Mouse (Mus musculus): ENCODE results near the gene Hectd1. TPM values are rescaled to one million over a fixed set of nuclear protein-coding genes. Genes with fewer than 3 reads are reported as not detected.

Gene Hectd1
- polyA plus RNA-seq, 1 experiment from 2014 or later: 37.0 TPM

GRCm38 (mm10) chr12:51708941-51709686, 120.2 kb downstream of the Hectd1 start:
- Histone ChIP-seq H3K4me2 (replicated peaks) (no peak overlapping the region), H3K4me1 (replicated peaks) (no peaks in the 10 kb centered on the region), H3K36me3 (no peaks in the 10 kb centered on the region), H3K9me3 (0 out of 2 replicates have a peak, but pooled peaks cover 2% of the 10 kb centered on the region), H3K27me3 (no peaks in the 10 kb centered on the region), H3K27ac (no peak overlapping the region), H3K9ac (replicated peaks) (no peak overlapping the region), H3K4me3 (replicated peaks) (no peak overlapping the region)
- 59% methylated on average over 14 of the region's 14 CpGs for WGBS
- ATAC-seq: no peak; the same call in 1 of the 2 replicates

GRCm38 (mm10) chr12:51706673-51707235, 122.6 kb downstream of the Hectd1 start:
- ATAC-seq: no peak
- Histone ChIP-seq H3K27me3 (no peaks in the 10 kb centered on the region), H3K9ac (replicated peaks) (no peak overlapping the region), H3K36me3 (no peaks in the 10 kb centered on the region), H3K27ac (no peak overlapping the region), H3K4me1 (replicated peaks) (peaks cover 3% of the 10 kb centered on the region), H3K4me3 (replicated peaks) (no peak overlapping the region), H3K4me2 (replicated peaks) (no peak overlapping the region), H3K9me3 (no peaks in the 10 kb centered on the region; the same call in 1 of the 2 replicates)
- WGBS: 93% methylated on average over 5 of the region's 5 CpGs

- Histone ChIP-seq H3K27me3 (no peaks in the 10 kb centered on the region), H3K4me1 (replicated peaks) (peaks cover 3% of the 10 kb centered on the region), H3K4me2 (replicated peaks) (no peak overlapping the region), H3K9me3 (peaks cover 2% of the 10 kb centered on the region; the same call in 1 of the 2 replicates), H3K9ac (replicated peaks) (no peak overlapping the region), H3K27ac (no peak overlapping the region), H3K36me3 (no peaks in the 10 kb centered on the region), H3K4me3 (replicated peaks) (no peak overlapping the region)
- 85% methylated on average over 12 of the region's 12 CpGs for WGBS
- ATAC-seq: no peak
Observed at GRCm38 (mm10) chr12:51705778-51706177, 123.6 kb downstream of the Hectd1 start.

GRCm38 (mm10) chr12:51704572-51704971, 124.8 kb downstream of the Hectd1 start:
- WGBS: 72% methylated on average over 7 of the region's 7 CpGs
- Histone ChIP-seq H3K36me3 (no peaks in the 10 kb centered on the region), H3K27ac (no peak overlapping the region), H3K9ac (replicated peaks) (no peak overlapping the region), H3K9me3 (peaks cover 2% of the 10 kb centered on the region; the same call in 1 of the 2 replicates), H3K27me3 (no peaks in the 10 kb centered on the region), H3K4me1 (replicated peaks) (peaks cover 3% of the 10 kb centered on the region), H3K4me3 (replicated peaks) (no peak overlapping the region), H3K4me2 (replicated peaks) (no peak overlapping the region)
- no peak for ATAC-seq

GRCm38 (mm10) chr12:51703859-51704258, 125.5 kb downstream of the Hectd1 start:
- no peak overlapping the region for H3K27ac ChIP-seq
- ATAC-seq: 0 out of 2 replicates have a peak, but pooled peaks have one; percentile 45
- 20% methylated on average over 1 of the region's 1 CpGs for WGBS
- H3K9me3 ChIP-seq: peaks cover 2% of the 10 kb centered on the region; the same call in 1 of the 2 replicates
- no peaks in the 10 kb centered on the region for H3K27me3 ChIP-seq
- no peak overlapping the region for H3K9ac ChIP-seq (replicated peaks)
- no peak overlapping the region for H3K4me3 ChIP-seq (replicated peaks)
- peaks cover 3% of the 10 kb centered on the region for H3K4me1 ChIP-seq (replicated peaks)
- H3K4me2 ChIP-seq (replicated peaks): no peak overlapping the region
- H3K36me3 ChIP-seq: no peaks in the 10 kb centered on the region

GRCm38 (mm10) chr12:51701723-51702122, 127.6 kb downstream of the Hectd1 start:
- no peak for ATAC-seq
- Histone ChIP-seq H3K9me3 (peaks cover 2% of the 10 kb centered on the region; the same call in 1 of the 2 replicates), H3K4me2 (replicated peaks) (no peak overlapping the region), H3K4me1 (replicated peaks) (peaks cover 3% of the 10 kb centered on the region), H3K4me3 (replicated peaks) (no peak overlapping the region), H3K27me3 (no peaks in the 10 kb centered on the region), H3K27ac (no peak overlapping the region), H3K9ac (replicated peaks) (no peak overlapping the region), H3K36me3 (no peaks in the 10 kb centered on the region)

GRCm38 (mm10) chr12:51699623-51700393, 129.5 kb downstream of the Hectd1 start:
- Histone ChIP-seq H3K9ac (replicated peaks) (no peak overlapping the region), H3K4me1 (replicated peaks) (peaks cover 3% of the 10 kb centered on the region), H3K36me3 (no peaks in the 10 kb centered on the region), H3K27ac (no peak overlapping the region), H3K4me3 (replicated peaks) (no peak overlapping the region), H3K4me2 (replicated peaks) (no peak overlapping the region), H3K9me3 (peaks cover 2% of the 10 kb centered on the region; the same call in 1 of the 2 replicates), H3K27me3 (no peaks in the 10 kb centered on the region)
- ATAC-seq: no peak
- 58% methylated on average over 8 of the region's 8 CpGs for WGBS

- Histone ChIP-seq H3K9ac (replicated peaks) (no peak overlapping the region), H3K27me3 (no peaks in the 10 kb centered on the region), H3K4me3 (replicated peaks) (no peak overlapping the region), H3K9me3 (no peaks in the 10 kb centered on the region), H3K36me3 (no peaks in the 10 kb centered on the region), H3K4me1 (replicated peaks) (peaks cover 4% of the 10 kb centered on the region), H3K4me2 (replicated peaks) (no peak overlapping the region), H3K27ac (no peak overlapping the region)
- ATAC-seq: no peak
- WGBS: 94% methylated on average over 2 of the region's 2 CpGs
Observed at GRCm38 (mm10) chr12:51696157-51696556, 133.2 kb downstream of the Hectd1 start.

- no peak overlapping the region for H3K9ac ChIP-seq (replicated peaks)
- WGBS: 94% methylated on average over 1 of the region's 1 CpGs
- no peaks in the 10 kb centered on the region for H3K27me3 ChIP-seq
- no peak for ATAC-seq
- H3K9me3 ChIP-seq: no peaks in the 10 kb centered on the region
- no peak overlapping the region for H3K4me2 ChIP-seq (replicated peaks)
- no peak overlapping the region for H3K27ac ChIP-seq
- no peaks in the 10 kb centered on the region for H3K36me3 ChIP-seq
- no peak overlapping the region for H3K4me3 ChIP-seq (replicated peaks)
- H3K4me1 ChIP-seq (replicated peaks): peaks cover 8% of the 10 kb centered on the region
Observed at GRCm38 (mm10) chr12:51694966-51695365, 134.4 kb downstream of the Hectd1 start.

GRCm38 (mm10) chr12:51694096-51694495, 135.2 kb downstream of the Hectd1 start:
- Histone ChIP-seq H3K4me3 (replicated peaks) (no peak overlapping the region), H3K36me3 (no peaks in the 10 kb centered on the region), H3K9me3 (no peaks in the 10 kb centered on the region), H3K4me2 (replicated peaks) (no peak overlapping the region), H3K27ac (no peak overlapping the region), H3K9ac (replicated peaks) (no peak overlapping the region), H3K4me1 (replicated peaks) (peaks cover 14% of the 10 kb centered on the region), H3K27me3 (no peaks in the 10 kb centered on the region)
- no peak for ATAC-seq
